Comparison of ENCODE assay signal across 14 mouse cellular contexts in the genomic region with DNA sequence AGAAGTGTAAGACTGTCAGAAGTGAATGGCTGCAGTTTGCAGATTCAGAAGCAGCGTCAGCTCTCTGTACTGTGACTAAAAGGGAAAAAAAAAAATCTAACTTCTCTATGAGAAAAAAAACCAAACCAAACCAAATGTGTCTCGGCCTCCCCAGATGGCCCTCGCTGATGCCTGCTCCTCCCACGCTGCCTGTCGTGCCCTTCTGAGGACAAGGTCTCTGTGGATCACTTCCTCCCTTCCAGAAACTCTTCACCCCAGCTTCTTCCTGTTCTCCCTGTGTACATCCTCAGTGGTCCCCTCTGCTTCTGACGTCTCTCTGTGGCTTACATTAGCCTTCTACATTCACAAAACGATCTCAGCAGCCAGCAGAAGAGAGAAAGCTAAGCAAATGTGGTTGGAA.
"Had no signal": no experiment of that assay in that cellular context is flagged by ENCODE, and none has a peak within 500 bp of the region (broad histone marks: within the 10 kb centered on the region; RNA-seq: fewer than 3 reads in every experiment).

No protein-coding gene starts in this region.

- H3K4me3 ChIP-seq: intestine, embryonic 15.5 days; liver, embryonic 13.5 days; stomach, embryonic 15.5 days had no signal

- H3K9me3 ChIP-seq: intestine, embryonic 15.5 days; liver, embryonic 13.5 days; stomach, embryonic 15.5 days had no signal

- H3K27me3 ChIP-seq: intestine, embryonic 15.5 days; liver, embryonic 13.5 days; stomach, embryonic 15.5 days had no signal

- H3K27ac ChIP-seq: intestine, embryonic 15.5 days; liver, embryonic 13.5 days; stomach, embryonic 15.5 days had no signal

- H3K4me1 ChIP-seq: intestine, embryonic 15.5 days; liver, embryonic 13.5 days; stomach, embryonic 15.5 days had no signal

- H3K4me2 ChIP-seq: intestine, embryonic 15.5 days; liver, embryonic 13.5 days; midbrain, embryonic 11.5 days; stomach, embryonic 15.5 days had no signal

- H3K9ac ChIP-seq: intestine, embryonic 15.5 days; liver, embryonic 13.5 days; stomach, embryonic 15.5 days had no signal

- DNase-seq: kidney, adult 11 months; kidney, adult 8-10 months; kidney, postnatal 14 days; liver, embryonic 13.5 days; lung, adult 2 months; lung, postnatal 14 days; lung, postnatal 4 days; midbrain, embryonic 14.5 days; right cerebral cortex, postnatal 14 days; spleen, adult 18-20 months; thymus, postnatal 25 days had no signal

- ATAC-seq: intestine, embryonic 15.5 days had no signal

- H3K36me3 ChIP-seq: intestine, embryonic 15.5 days; liver, embryonic 13.5 days; stomach, embryonic 15.5 days had no signal
